Mouse (Mus musculus): ENCODE measurements around the gene Ncapd2. TPM values are rescaled to one million over a fixed set of nuclear protein-coding genes. Genes with fewer than 3 reads are reported as not detected.
"Not testable (repeated sequence)": the region's sequence is repeated elsewhere in the genome, so short reads cannot be mapped to it uniquely, and the experiment has no call there.

The Ncapd2 gene
- polyA plus RNA-seq, 1 experiment from 2014 or later = 93.2 TPM

DNA sequence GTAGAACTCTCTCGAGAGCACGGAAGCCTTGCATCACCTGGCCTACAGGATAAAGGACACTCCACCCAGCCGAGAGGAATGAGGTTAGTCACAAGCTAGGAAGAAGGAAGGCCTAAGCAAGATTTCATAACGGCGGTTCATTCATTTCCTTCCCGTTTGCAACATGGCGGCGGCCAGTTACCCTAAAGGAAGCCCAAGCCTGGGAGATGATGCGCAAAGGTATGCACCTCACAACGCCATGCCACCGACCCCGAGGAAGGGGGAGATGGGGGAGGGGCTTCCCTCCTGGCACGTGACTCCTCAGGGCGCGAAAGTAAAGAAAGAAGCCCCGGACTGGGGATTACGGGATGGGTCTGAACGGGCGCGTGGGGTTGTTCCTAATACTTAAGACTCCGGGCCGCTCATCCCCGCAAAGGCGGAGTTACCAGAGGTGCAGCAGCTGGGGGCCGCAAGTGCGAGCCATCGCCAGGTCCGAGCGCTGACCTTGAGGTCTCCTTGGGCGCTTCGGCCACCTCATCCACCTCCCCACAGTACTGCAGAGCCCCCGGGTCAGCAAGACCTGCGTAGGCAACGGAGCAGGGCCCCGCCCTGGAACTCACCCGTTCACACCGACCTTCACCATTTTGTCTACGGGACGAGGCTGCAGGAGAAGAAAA is 26.7 kb downstream of the Ncapd2 start:
- Histone ChIP-seq H3K4me3 (replicated peaks) (peak overlapping the region; percentile 88), H3K27ac (replicated peaks) (peak overlapping the region; percentile 91), H3K27me3 (no peaks in the 10 kb centered on the region), H3K4me1 (replicated peaks) (peaks cover 84% of the 10 kb centered on the region), H3K9me3 (replicated peaks) (no peaks in the 10 kb centered on the region), H3K36me3 (replicated peaks) (peaks cover 70% of the 10 kb centered on the region), H3K9ac (peak overlapping the region; percentile 85), H3K4me2 (peak overlapping the region; percentile 95)
- under 1% methylated on average over 39 of the region's 39 CpGs for WGBS (ENCODE audit: insufficient replicate concordance)
- ATAC-seq (ENCODE audit: insufficient read depth) = peak; percentile 27; the same call in 1 of the 2 replicates

DNA sequence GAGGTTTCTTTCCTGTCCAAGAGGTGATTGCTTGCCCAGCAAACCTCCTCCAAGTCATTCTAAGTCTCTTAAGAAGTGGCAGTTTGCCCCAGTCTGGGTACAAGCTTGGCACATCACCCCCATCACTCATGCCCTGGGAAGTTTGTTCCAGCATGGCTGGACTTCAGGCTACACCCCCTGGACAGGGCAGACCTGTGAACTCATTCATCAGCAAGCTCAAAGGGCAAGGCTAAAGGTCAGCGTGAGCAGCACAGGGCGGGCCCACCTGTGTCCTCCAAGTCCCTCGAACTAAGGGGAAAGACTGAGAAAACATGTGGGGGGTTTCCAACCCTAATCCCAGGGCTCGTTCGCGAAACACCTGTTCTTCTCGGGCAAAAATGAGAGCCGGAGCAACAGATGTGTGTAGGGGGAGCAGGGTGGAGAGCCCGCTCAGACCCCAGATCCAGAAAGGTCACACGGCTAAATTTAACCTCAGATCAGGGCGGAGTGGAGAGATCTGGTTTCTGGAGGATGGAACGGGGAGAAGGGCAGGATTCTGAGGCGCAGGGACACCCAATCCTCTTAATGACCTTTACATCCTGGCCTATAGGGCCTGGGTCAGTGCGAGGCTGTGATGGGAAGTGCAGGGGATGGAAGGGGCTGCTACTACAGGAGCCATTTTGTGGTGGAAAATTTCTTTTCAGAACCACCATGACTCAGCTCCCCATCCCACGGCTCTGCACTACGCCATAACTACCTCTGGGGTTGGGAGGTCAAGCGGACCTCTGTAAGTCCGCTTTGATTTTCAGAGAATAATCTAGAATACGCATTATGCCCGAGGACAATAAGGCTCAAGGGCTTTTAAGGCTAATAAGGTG is 27.5 kb downstream of the Ncapd2 start:
- peak overlapping the region; percentile 91 for H3K27ac ChIP-seq (replicated peaks)
- H3K4me3 ChIP-seq (replicated peaks) = peak overlapping the region; percentile 88
- H3K9ac ChIP-seq = peak overlapping the region; percentile 85
- 6% methylated on average over 20 of the region's 20 CpGs for WGBS (ENCODE audit: insufficient replicate concordance)
- no peaks in the 10 kb centered on the region for H3K9me3 ChIP-seq (replicated peaks)
- peak overlapping the region; percentile 95 for H3K4me2 ChIP-seq
- peaks cover 80% of the 10 kb centered on the region for H3K4me1 ChIP-seq (replicated peaks)
- no peaks in the 10 kb centered on the region for H3K27me3 ChIP-seq
- ATAC-seq (ENCODE audit: insufficient read depth) = no peak
- peaks cover 70% of the 10 kb centered on the region for H3K36me3 ChIP-seq (replicated peaks)

DNA sequence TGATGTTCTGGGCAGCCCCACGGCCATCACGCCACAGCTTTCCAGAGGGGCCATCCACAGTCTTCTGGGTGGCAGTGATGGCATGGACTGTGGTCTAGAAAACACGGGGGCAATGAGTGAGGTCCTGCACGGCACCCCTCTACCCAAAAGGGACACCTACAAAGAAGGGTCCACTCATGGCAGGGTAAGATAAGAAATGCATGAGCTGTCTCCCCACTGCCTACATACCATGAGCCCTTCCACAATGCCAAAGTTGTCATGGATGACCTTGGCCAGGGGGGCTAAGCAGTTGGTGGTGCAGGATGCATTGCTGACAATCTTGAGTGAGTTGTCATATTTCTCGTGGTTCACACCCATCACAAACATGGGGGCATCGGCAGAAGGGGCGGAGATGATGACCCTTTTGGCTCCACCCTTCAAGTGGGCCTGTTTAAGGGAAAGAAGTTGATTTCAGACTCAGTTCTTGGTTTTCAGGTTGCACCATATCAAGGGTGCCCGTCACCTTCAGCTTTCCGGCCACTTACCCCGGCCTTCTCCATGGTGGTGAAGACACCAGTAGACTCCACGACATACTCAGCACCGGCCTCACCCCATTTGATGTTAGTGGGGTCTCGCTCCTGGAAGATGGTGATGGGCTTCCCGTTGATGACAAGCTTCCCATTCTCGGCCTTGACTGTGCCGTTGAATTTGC is 28.7 kb downstream of the Ncapd2 start:
- Histone ChIP-seq H3K4me1 (replicated peaks) (peaks cover 73% of the 10 kb centered on the region), H3K4me2 (peak overlapping the region; percentile 15; the same call in 1 of the 2 replicates), H3K36me3 (replicated peaks) (peaks cover 67% of the 10 kb centered on the region)
- WGBS (ENCODE audit: insufficient replicate concordance) = 68% methylated on average over 14 of the region's 16 CpGs
- not testable (repeated sequence) for H3K9ac ChIP-seq; H3K4me3 ChIP-seq (replicated peaks); H3K27me3 ChIP-seq; H3K9me3 ChIP-seq (replicated peaks); H3K27ac ChIP-seq (replicated peaks); ATAC-seq (ENCODE audit: insufficient read depth)

DNA sequence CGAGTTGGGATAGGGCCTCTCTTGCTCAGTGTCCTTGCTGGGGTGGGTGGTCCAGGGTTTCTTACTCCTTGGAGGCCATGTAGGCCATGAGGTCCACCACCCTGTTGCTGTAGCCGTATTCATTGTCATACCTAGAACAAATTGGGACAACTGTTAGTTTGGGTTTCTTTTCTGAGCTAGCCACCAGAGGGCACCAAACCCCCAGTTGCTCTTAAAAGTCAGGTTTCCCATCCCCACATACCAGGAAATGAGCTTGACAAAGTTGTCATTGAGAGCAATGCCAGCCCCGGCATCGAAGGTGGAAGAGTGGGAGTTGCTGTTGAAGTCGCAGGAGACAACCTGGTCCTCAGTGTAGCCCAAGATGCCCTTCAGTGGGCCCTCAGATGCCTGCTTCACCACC is 29.5 kb downstream of the Ncapd2 start:
- not testable (repeated sequence) for H3K4me3 ChIP-seq (replicated peaks); H3K4me2 ChIP-seq; ATAC-seq (ENCODE audit: insufficient read depth); H3K9me3 ChIP-seq (replicated peaks); H3K27ac ChIP-seq (replicated peaks); H3K9ac ChIP-seq; H3K27me3 ChIP-seq
- 18% methylated on average over 4 of the region's 5 CpGs for WGBS (ENCODE audit: insufficient replicate concordance)
- Histone ChIP-seq H3K4me1 (replicated peaks) (peaks cover 72% of the 10 kb centered on the region), H3K36me3 (replicated peaks) (peaks cover 64% of the 10 kb centered on the region)

DNA sequence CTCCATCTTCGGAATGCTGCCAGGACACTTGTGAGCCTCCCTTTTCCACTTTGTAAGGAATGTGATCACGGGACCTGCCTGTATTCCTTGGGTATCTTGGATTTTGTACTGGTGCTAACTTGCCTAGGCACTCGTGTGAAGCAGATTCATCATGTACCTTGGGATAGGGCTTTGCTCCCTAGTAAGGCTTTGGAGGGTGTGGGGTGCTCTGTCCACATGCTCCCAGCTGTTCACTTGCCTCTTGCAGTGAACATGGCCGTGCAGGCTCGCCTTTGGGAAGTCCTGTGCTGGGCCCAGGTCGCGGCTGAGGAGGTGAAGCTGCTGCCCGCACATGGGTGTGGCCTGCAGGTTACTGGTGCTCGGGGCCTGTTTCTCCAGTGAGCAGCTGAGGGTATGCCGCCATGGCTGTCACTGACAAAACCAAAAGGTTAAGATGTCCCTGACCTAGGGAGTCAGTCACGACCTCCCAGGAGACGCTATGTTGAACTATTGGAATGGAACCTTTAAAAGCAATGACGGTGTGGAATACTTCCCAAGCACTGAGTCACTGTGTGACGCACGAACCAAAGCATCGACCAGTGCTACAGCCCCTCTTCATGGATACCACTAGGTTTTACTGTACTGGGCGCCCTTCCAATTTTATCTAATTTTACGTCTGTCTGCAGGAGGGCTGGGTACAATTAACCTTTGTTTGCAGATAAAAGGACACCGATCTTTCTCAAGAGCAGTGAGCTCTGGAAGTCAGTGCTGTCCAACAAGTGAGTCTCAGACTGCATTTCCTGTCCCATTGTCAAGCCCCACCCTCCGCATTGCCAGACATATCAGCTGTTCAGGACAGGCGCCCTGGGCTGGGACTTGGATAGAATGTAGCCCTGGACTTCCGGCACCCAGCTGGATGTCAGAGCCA is 30.4 kb downstream of the Ncapd2 start:
- Histone ChIP-seq H3K4me2 (peak overlapping the region; percentile 16), H3K9me3 (replicated peaks) (no peaks in the 10 kb centered on the region), H3K4me1 (replicated peaks) (peaks cover 72% of the 10 kb centered on the region), H3K4me3 (replicated peaks) (no peak overlapping the region), H3K27ac (replicated peaks) (peak overlapping the region; percentile 48), H3K27me3 (no peaks in the 10 kb centered on the region), H3K9ac (no peak overlapping the region), H3K36me3 (replicated peaks) (peaks cover 62% of the 10 kb centered on the region)
- ATAC-seq (ENCODE audit: insufficient read depth) = no peak
- 21% methylated on average over 22 of the region's 22 CpGs for WGBS (ENCODE audit: insufficient replicate concordance)

DNA sequence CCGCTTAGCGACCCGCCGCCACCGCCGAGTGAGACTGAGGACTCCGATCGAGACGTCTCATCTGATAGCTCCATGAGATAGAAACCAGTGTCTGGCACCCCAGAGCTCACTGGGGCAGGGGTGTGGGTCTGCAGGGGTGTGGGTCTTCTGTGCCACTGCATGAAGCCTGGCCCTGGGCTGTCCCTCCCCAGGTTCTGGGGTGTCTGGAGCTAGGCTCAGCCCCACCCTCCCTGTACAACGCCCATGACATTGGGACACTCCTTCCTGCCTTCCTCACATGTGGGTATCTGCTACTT is 31.0 kb downstream of the Ncapd2 start:
- no peak for ATAC-seq (ENCODE audit: insufficient read depth)
- Histone ChIP-seq H3K27ac (replicated peaks) (peak overlapping the region; percentile 48; the same call in 1 of the 2 replicates), H3K4me1 (replicated peaks) (peaks cover 70% of the 10 kb centered on the region), H3K27me3 (no peaks in the 10 kb centered on the region), H3K9ac (peak overlapping the region; percentile 15; the same call in 1 of the 2 replicates), H3K36me3 (replicated peaks) (peaks cover 65% of the 10 kb centered on the region), H3K4me2 (peak overlapping the region; percentile 16), H3K9me3 (replicated peaks) (no peaks in the 10 kb centered on the region), H3K4me3 (replicated peaks) (no peak overlapping the region)
- 50% methylated on average over 10 of the region's 10 CpGs for WGBS (ENCODE audit: insufficient replicate concordance)

DNA sequence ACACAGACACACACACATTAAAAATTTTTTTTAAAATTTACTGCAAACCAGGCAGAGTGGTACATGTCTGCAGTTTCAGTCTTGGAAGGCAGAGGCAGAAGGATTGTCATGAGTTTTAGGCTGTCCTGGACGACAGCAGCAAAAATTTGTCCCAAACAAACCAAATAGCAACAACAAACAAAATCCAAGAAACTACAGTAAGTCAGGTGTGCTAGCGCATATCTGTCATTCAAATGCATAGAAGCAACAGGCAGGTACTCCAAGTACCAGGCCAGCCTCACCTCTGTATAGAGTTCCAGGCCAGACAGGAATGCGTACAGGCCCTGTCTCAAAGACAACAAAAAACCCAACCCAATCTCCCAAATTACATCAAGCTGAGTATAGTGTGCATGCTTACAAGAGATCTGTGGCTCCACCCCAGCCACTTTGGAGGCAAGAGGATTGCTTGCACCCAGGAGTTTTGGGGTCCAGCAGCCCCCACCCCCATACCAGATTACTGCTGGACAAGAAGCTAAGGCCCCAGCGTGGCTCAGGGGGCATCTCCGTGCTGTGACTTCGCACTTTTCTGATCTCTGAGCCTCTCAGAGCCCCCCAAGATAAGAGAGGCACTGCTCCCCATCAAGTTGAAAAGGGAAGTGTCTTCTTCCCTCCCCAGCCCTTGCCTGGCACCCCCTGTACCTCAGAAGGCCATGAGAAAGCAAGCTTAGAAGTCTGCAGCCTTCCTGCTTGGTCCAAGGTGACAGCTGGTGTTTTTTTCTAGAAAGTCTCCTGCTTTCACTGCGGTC is 31.5 kb downstream of the Ncapd2 start:
- WGBS (ENCODE audit: insufficient replicate concordance) = 56% methylated on average over 7 of the region's 7 CpGs
- ATAC-seq (ENCODE audit: insufficient read depth) = no peak
- H3K4me2 ChIP-seq = peak overlapping the region; percentile 16
- H3K36me3 ChIP-seq (replicated peaks) = peaks cover 69% of the 10 kb centered on the region
- peaks cover 70% of the 10 kb centered on the region for H3K4me1 ChIP-seq (replicated peaks)
- H3K27ac ChIP-seq (replicated peaks) = peak overlapping the region; percentile 48; the same call in 1 of the 2 replicates
- peak overlapping the region; percentile 15; the same call in 1 of the 2 replicates for H3K9ac ChIP-seq
- no peak overlapping the region for H3K4me3 ChIP-seq (replicated peaks)
- H3K27me3 ChIP-seq = no peaks in the 10 kb centered on the region
- no peaks in the 10 kb centered on the region for H3K9me3 ChIP-seq (replicated peaks)

DNA sequence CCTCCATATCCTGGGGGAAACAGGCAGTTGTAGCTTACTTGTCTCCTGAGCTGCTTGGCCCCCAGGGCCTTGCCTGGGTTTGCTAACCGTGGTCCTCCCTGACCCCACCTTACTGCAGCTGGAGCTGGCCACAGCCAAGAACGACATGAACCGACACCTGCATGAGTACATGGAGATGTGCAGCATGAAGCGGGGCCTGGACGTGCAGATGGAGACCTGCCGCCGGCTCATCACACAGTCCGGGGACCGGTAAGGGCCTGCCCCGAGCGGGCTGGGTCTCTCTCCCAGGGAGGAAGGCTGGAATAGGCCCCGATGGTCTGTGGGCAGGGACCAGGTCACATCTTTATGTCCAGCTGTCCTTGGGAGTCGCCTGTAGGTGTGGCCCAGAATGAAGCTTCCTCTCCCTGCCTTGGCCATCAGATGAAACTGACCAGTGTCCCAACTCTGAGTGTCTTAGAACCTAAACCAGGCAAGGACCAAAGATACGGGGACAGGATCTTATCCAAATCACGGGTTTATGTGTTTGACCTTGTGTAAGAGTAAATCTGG is 32.5 kb downstream of the Ncapd2 start:
- ATAC-seq (ENCODE audit: insufficient read depth) = no peak
- Histone ChIP-seq H3K36me3 (replicated peaks) (peaks cover 66% of the 10 kb centered on the region), H3K9ac (no peak overlapping the region), H3K4me1 (replicated peaks) (peaks cover 64% of the 10 kb centered on the region), H3K27ac (replicated peaks) (no peak overlapping the region), H3K4me3 (replicated peaks) (no peak overlapping the region), H3K27me3 (no peaks in the 10 kb centered on the region), H3K9me3 (replicated peaks) (no peaks in the 10 kb centered on the region), H3K4me2 (no peak overlapping the region)
- WGBS (ENCODE audit: insufficient replicate concordance) = 82% methylated on average over 15 of the region's 15 CpGs

DNA sequence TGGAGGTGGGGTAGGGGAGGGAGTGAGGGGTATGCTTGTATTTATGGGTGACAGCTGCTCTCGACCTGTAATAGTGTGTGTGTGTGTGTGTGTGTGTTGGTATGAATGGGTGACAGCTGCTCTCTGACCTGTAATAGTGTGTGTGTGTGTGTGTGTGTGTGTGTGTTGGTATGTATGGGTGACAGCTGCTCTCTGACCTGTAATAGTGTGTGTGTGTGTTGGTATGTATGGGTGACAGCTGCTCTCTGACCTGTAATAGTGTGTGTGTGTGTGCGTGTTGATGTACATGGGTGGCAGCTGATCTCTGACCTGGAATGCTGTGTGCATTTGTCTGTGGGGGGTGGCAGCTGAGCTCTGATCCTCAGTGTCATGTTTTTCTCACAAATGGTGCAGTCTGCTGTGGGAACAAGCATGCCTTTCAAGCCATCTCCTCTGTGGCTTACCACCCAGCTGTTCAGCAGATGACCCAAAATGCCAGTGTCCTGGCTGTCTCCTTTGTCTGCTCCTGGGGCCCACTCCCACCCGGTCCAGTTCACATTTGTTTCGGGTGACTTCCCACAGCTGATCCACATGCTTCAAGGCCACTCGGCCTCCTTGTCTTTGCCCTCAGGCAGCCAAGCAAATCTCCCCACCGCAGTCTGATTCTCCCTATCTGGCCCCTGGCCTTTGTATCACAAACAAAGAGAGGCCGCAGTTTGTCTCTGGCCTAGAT is 34.4 kb downstream of the Ncapd2 start:
- no peak overlapping the region for H3K4me3 ChIP-seq (replicated peaks)
- H3K9me3 ChIP-seq (replicated peaks) = no peaks in the 10 kb centered on the region
- H3K9ac ChIP-seq = no peak overlapping the region
- 71% methylated on average over 7 of the region's 7 CpGs for WGBS (ENCODE audit: insufficient replicate concordance)
- no peak for ATAC-seq (ENCODE audit: insufficient read depth)
- H3K36me3 ChIP-seq (replicated peaks) = peaks cover 59% of the 10 kb centered on the region
- H3K27me3 ChIP-seq = no peaks in the 10 kb centered on the region
- no peak overlapping the region for H3K27ac ChIP-seq (replicated peaks)
- H3K4me2 ChIP-seq = no peak overlapping the region
- H3K4me1 ChIP-seq (replicated peaks) = peaks cover 67% of the 10 kb centered on the region
